Mouse (Mus musculus): ENCODE data around the gene Camkmt. TPM values are rescaled to one million over a fixed set of nuclear protein-coding genes. Genes with fewer than 3 reads are reported as not detected.

Camkmt gene
- total RNA-seq, 1 experiment = 7.1 TPM

DNA sequence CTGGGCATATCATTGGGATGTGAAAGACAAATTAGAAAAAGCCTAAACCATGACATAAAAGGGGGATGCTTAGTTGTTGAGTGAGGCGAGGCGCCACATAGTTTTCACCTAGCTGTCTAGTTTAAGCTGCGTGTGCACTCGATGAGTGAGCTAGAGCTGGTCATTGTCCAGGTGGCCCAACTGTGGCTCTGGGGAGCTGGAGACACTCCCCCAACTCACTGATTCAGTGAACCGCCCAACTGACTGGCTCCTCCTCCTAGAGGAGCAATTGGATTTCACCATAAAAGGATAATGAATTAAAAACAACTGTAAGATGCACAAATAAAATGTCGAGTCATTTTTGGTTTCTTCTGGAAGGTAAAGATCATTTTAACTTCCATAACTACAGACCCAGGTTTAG, 1.3 kb upstream of the Camkmt start:
- H3K9me3 ChIP-seq (ENCODE audit: control insufficient read depth, insufficient read depth, low read depth, low read length) = no peaks in the 10 kb centered on the region
- peaks cover 0 to 2% of the 10 kb centered on the region in 2 experiments; a peak in 1 of 4 replicates for H3K4me1 ChIP-seq (ENCODE audit: control insufficient read depth in 2 of 2, insufficient read depth in 2 of 2, low read length in 2 of 2, poor library complexity in 1 of 2)
- DNase-seq (ENCODE audit: low read depth, low spot score) = no peak
- H3K4me3 ChIP-seq (ENCODE audit: insufficient read depth in 1 of 2, low read depth in 1 of 2, low read length in 2 of 2, poor library complexity in 1 of 2, severe bottlenecking in 1 of 2) = peak overlapping the region in 1 of 2 experiments; percentile 76; a peak in 2 of 4 replicates
- no peaks in the 10 kb centered on the region for H3K36me3 ChIP-seq (ENCODE audit: control insufficient read depth, insufficient read depth, low read length, poor library complexity, severe bottlenecking)
- TF ChIP-seq MAFK (IDR thresholded peaks at IDR 0.05; ENCODE audit: insufficient read depth, low read depth, low read length) = no peak
- no peak for TF ChIP-seq HCFC1 (IDR thresholded peaks at IDR 0.05; ENCODE audit: borderline replicate concordance, insufficient read depth, low read length)
- no peak for TF ChIP-seq ZC3H11A (IDR thresholded peaks at IDR 0.05; ENCODE audit: borderline replicate concordance, low read depth, low read length)
- TF ChIP-seq ZNF384 (IDR thresholded peaks at IDR 0.05; ENCODE audit: low read depth, low read length) = no peak
- no peak for TF ChIP-seq CHD2 (IDR thresholded peaks at IDR 0.05; ENCODE audit: low read depth, low read length)
- no peak overlapping the region for H3K27ac ChIP-seq (ENCODE audit: insufficient read depth, low read depth, low read length, poor library complexity, severe bottlenecking)
- no peak overlapping the region for H3K9ac ChIP-seq (ENCODE audit: insufficient read depth, low read depth, low read length, poor library complexity, severe bottlenecking)
- in situ Hi-C loops (cut with MboI; ENCODE audit: low sequenced_read_pairs in 2 of 2, unreplicated experiment in 2 of 2) = no loop called here

DNA sequence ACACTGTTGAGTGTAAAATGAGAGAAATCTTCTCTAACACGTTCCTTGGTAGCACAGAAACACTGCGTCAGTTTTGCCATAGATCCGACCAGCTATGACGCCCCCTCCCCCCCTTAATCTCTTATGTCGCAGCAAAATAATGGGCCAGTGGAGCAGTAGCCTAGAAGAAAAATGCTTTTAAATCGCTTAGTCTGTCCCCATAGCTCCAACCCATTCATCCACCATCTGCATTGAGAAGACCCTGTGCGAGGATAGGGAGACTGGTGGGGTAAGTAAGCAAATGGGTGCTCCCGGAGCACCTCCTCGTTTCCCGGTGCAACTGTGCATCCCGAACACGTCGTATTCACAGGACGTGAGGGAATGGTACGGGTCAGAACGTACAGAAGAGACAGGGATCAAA, 731 bp upstream of the Camkmt start:
- peak overlapping the region; percentile 75 for H3K9ac ChIP-seq (ENCODE audit: insufficient read depth, low read depth, low read length, poor library complexity, severe bottlenecking)
- peak overlapping the region; percentile 40; the same call in 1 of the 2 replicates for H3K27ac ChIP-seq (ENCODE audit: insufficient read depth, low read depth, low read length, poor library complexity, severe bottlenecking)
- peaks cover 0 to 2% of the 10 kb centered on the region in 2 experiments; a peak in 1 of 4 replicates for H3K4me1 ChIP-seq (ENCODE audit: control insufficient read depth in 2 of 2, insufficient read depth in 2 of 2, low read length in 2 of 2, poor library complexity in 1 of 2)
- no peak for DNase-seq (ENCODE audit: low read depth, low spot score)
- in situ Hi-C loops (cut with MboI; ENCODE audit: low sequenced_read_pairs in 2 of 2, unreplicated experiment in 2 of 2) = no loop called here
- H3K9me3 ChIP-seq (ENCODE audit: control insufficient read depth, insufficient read depth, low read depth, low read length) = no peaks in the 10 kb centered on the region
- H3K36me3 ChIP-seq (ENCODE audit: control insufficient read depth, insufficient read depth, low read length, poor library complexity, severe bottlenecking) = no peaks in the 10 kb centered on the region
- TF ChIP-seq ZNF384 (IDR thresholded peaks at IDR 0.05; ENCODE audit: low read depth, low read length) = no peak
- TF ChIP-seq CHD2 (IDR thresholded peaks at IDR 0.05; ENCODE audit: low read depth, low read length) = no peak
- TF ChIP-seq HCFC1 (IDR thresholded peaks at IDR 0.05; ENCODE audit: borderline replicate concordance, insufficient read depth, low read length) = no peak
- no peak for TF ChIP-seq MAFK (IDR thresholded peaks at IDR 0.05; ENCODE audit: insufficient read depth, low read depth, low read length)
- no peak for TF ChIP-seq ZC3H11A (IDR thresholded peaks at IDR 0.05; ENCODE audit: borderline replicate concordance, low read depth, low read length)
- peak overlapping the region; percentile 76 to 82 for H3K4me3 ChIP-seq (ENCODE audit: insufficient read depth in 1 of 2, low read depth in 1 of 2, low read length in 2 of 2, poor library complexity in 1 of 2, severe bottlenecking in 1 of 2)

DNA sequence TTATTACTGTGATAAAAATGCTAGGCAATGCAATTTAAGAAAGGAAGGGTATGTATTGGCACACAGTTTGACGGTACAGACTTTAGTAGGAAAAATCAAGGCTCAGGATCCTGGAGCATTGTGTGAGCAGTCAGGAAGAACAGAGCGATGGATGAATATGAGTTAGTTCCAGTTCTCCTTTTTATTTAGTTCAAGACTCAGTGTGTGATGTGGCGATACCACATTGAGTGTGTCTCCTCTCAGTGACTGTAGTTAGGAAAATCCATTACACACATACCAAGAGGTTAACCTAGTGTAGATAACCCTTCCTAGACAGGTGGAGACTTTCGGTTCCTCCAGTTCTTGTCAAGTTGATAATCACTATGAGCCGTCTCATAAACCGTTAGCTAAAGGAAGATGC, 1.4 kb downstream of the Camkmt start:
- peaks cover 0 to 2% of the 10 kb centered on the region in 2 experiments; a peak in 1 of 4 replicates for H3K4me1 ChIP-seq (ENCODE audit: control insufficient read depth in 2 of 2, insufficient read depth in 2 of 2, low read length in 2 of 2, poor library complexity in 1 of 2)
- in situ Hi-C loops (cut with MboI; ENCODE audit: low sequenced_read_pairs in 2 of 2, unreplicated experiment in 2 of 2) = no loop called here
- no peak overlapping the region for H3K9ac ChIP-seq (ENCODE audit: insufficient read depth, low read depth, low read length, poor library complexity, severe bottlenecking)
- no peaks in the 10 kb centered on the region for H3K36me3 ChIP-seq (ENCODE audit: control insufficient read depth, insufficient read depth, low read length, poor library complexity, severe bottlenecking)
- H3K9me3 ChIP-seq (ENCODE audit: control insufficient read depth, insufficient read depth, low read depth, low read length) = no peaks in the 10 kb centered on the region
- H3K4me3 ChIP-seq (ENCODE audit: insufficient read depth in 1 of 2, low read depth in 1 of 2, low read length in 2 of 2, poor library complexity in 1 of 2, severe bottlenecking in 1 of 2) = no peak overlapping the region
- TF ChIP-seq MAFK (IDR thresholded peaks at IDR 0.05; ENCODE audit: insufficient read depth, low read depth, low read length) (no peak), HCFC1 (IDR thresholded peaks at IDR 0.05; ENCODE audit: borderline replicate concordance, insufficient read depth, low read length) (no peak), ZC3H11A (IDR thresholded peaks at IDR 0.05; ENCODE audit: borderline replicate concordance, low read depth, low read length) (no peak), CHD2 (IDR thresholded peaks at IDR 0.05; ENCODE audit: low read depth, low read length) (no peak), ZNF384 (IDR thresholded peaks at IDR 0.05; ENCODE audit: low read depth, low read length) (no peak)
- H3K27ac ChIP-seq (ENCODE audit: insufficient read depth, low read depth, low read length, poor library complexity, severe bottlenecking) = no peak overlapping the region
- no peak for DNase-seq (ENCODE audit: low read depth, low spot score)

DNA sequence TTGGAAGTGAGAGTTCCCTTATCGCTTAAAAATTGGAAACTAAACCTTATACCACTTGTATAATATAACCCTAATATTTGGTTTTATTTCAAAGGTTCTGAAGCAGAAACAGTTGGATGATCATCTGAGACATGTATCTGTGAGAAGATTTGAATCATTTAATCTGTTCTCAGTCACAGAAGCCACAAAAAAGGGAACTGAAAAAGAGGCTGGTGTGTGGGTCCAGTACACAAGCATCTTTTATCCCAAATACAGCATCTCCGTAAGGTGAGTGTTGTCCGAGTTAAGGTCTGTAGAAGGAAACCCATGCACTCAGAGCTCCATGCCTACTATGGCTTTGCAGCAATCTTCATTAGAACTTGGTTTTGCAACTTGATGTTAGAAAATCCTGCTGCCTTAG, 6.0 kb downstream of the Camkmt start:
- in situ Hi-C loops (cut with MboI; ENCODE audit: low sequenced_read_pairs in 2 of 2, unreplicated experiment in 2 of 2) = no loop called here
- Histone ChIP-seq H3K27ac (ENCODE audit: insufficient read depth, low read depth, low read length, poor library complexity, severe bottlenecking) (no peak overlapping the region), H3K4me3 (ENCODE audit: insufficient read depth in 1 of 2, low read depth in 1 of 2, low read length in 2 of 2, poor library complexity in 1 of 2, severe bottlenecking in 1 of 2) (no peak overlapping the region), H3K9ac (ENCODE audit: insufficient read depth, low read depth, low read length, poor library complexity, severe bottlenecking) (no peak overlapping the region), H3K36me3 (ENCODE audit: control insufficient read depth, insufficient read depth, low read length, poor library complexity, severe bottlenecking) (peaks cover 2% of the 10 kb centered on the region), H3K9me3 (ENCODE audit: control insufficient read depth, insufficient read depth, low read depth, low read length) (peaks cover 5% of the 10 kb centered on the region), H3K4me1 (ENCODE audit: control insufficient read depth in 2 of 2, insufficient read depth in 2 of 2, low read length in 2 of 2, poor library complexity in 1 of 2) (no peaks in the 10 kb centered on the region)
- TF ChIP-seq HCFC1 (IDR thresholded peaks at IDR 0.05; ENCODE audit: borderline replicate concordance, insufficient read depth, low read length) (no peak), ZNF384 (IDR thresholded peaks at IDR 0.05; ENCODE audit: low read depth, low read length) (no peak), ZC3H11A (IDR thresholded peaks at IDR 0.05; ENCODE audit: borderline replicate concordance, low read depth, low read length) (no peak), MAFK (IDR thresholded peaks at IDR 0.05; ENCODE audit: insufficient read depth, low read depth, low read length) (no peak), CHD2 (IDR thresholded peaks at IDR 0.05; ENCODE audit: low read depth, low read length) (no peak)
- DNase-seq (ENCODE audit: low read depth, low spot score) = no peak

Data from ES-E14 (cell line).